Mouse (Mus musculus) left cerebral cortex, postnatal 36 days (tissue): ENCODE measurements at regions not wholly inside any gene's neighbourhood (a gene's known extent, or its start where the extent isn't known, plus 50 kb on each side); places are given as distances from the start of the nearest gene placed in this dataset.
"Not testable (repeated sequence)": the region's sequence is repeated elsewhere in the genome, so short reads cannot be mapped to it uniquely, and the experiment has no call there.

Experiments
- DNase-seq, 2 experiments: peaks; one replicate each; pipeline ENCODE4 v3.0.0; 2021 to 2022; ENCODE audit warnings: low spot score in 2 of 2, mixed read lengths in 1 of 2
- intact Hi-C: fragments of 180-260 bp; cut with DNase I; formaldehyde crosslinking; loops from one replicate; pipeline ENCODE4 v1.15.1; 2025

GRCm38 (mm10) chr12:104637046-104638032, 114.4 kb downstream of the Dicer1 start:
- no peak for DNase-seq
- intact Hi-C loops = no loop called here

GRCm38 (mm10) chr12:104636474-104636873, 115.3 kb downstream of the Dicer1 start:
- intact Hi-C loops = no loop called here
- DNase-seq = no peak

- intact Hi-C loops = no loop called here
- no peak for DNase-seq
Observed at GRCm38 (mm10) chr12:104634818-104635217, 116.9 kb downstream of the Dicer1 start.

- DNase-seq = no peak
- intact Hi-C loops = no loop called here
Observed at GRCm38 (mm10) chr12:104630590-104630989, 121.2 kb downstream of the Dicer1 start.

GRCm38 (mm10) chr12:104629449-104629848, 122.3 kb downstream of the Dicer1 start:
- DNase-seq = no peak
- intact Hi-C loops = no loop called here

- intact Hi-C loops = no loop called here
Observed at GRCm38 (mm10) chr12:104626054-104626453, 125.7 kb downstream of the Dicer1 start.

GRCm38 (mm10) chr12:104623896-104624685, 127.7 kb downstream of the Dicer1 start:
- intact Hi-C loops = no loop called here
- DNase-seq = no peak

More at GRCm38 (mm10) chr12:104626054-104626453, 125.7 kb downstream of the Dicer1 start:
- no peak for DNase-seq

GRCm38 (mm10) chr12:104617111-104617725, 134.5 kb downstream of the Dicer1 start:
- DNase-seq = peak; percentile 61 to 65
- intact Hi-C loops = loop anchor here (10.0 kb wide), 1 partner anchor 142 kb away; the partner anchor contains the start of gene Gsc

- intact Hi-C loops = loop anchor here (10.0 kb wide), 1 partner anchor 139 kb away; the partner anchor contains the start of gene Gsc
Observed at GRCm38 (mm10) chr12:104614240-104614639, 137.5 kb downstream of the Dicer1 start.

GRCm38 (mm10) chr12:104609767-104610166, 136.6 kb upstream of the Gsc start:
- intact Hi-C loops = loop anchor here (10.0 kb wide), 1 partner anchor 135 kb away; the partner anchor contains the start of gene Gsc
- DNase-seq = no peak

More at GRCm38 (mm10) chr12:104614240-104614639, 137.5 kb downstream of the Dicer1 start:
- no peak for DNase-seq

- DNase-seq, intact Hi-C loops: not testable (repeated sequence)
Observed at GRCm38 (mm10) chr12:104608956-104609355, 135.8 kb upstream of the Gsc start.

GRCm38 (mm10) chr12:104607410-104607809, 134.3 kb upstream of the Gsc start:
- DNase-seq = no peak
- intact Hi-C loops = no loop called here

GRCm38 (mm10) chr12:104605535-104606399, 132.6 kb upstream of the Gsc start:
- DNase-seq = no peak
- intact Hi-C loops = no loop called here

GRCm38 (mm10) chr12:104598056-104598455, 124.9 kb upstream of the Gsc start:
- DNase-seq = no peak
- intact Hi-C loops = no loop called here

GRCm38 (mm10) chr12:104593526-104594155, 120.5 kb upstream of the Gsc start:
- intact Hi-C loops = no loop called here
- DNase-seq = peak in 1 of 2 experiments; percentile 10

- DNase-seq = no peak
- intact Hi-C loops = no loop called here
Observed at GRCm38 (mm10) chr12:104592791-104593525, 119.8 kb upstream of the Gsc start.

GRCm38 (mm10) chr12:104591571-104591970, 118.4 kb upstream of the Gsc start:
- DNase-seq = no peak
- intact Hi-C loops = no loop called here

GRCm38 (mm10) chr12:104590291-104590690, 117.2 kb upstream of the Gsc start:
- no peak for DNase-seq
- intact Hi-C loops = no loop called here
